Mouse (Mus musculus) CH12.LX (cell line): ENCODE measurements at regions not wholly inside any gene's neighbourhood (a gene's known extent, or its start where the extent isn't known, plus 50 kb on each side); places are given as distances from the start of the nearest gene placed in this dataset.

ENCODE experiments used
- DNase-seq: peaks from one replicate; pipeline ENCODE4 v3.0.0-alpha.2; 2013; ENCODE audit errors: extremely low read depth
- H3K27ac ChIP-seq: 2 replicates; pipeline ENCODE4 v1.5.1; 2012; ENCODE audit warnings: low read depth, mild to moderate bottlenecking, control low read depth, moderate library complexity; ENCODE audit not compliant: insufficient read depth
- H3K27me3 ChIP-seq: replicated peaks from 2 replicates; pipeline ENCODE3; 2012; ENCODE audit warnings: inconsistent platforms
- H3K36me3 ChIP-seq, 2 experiments: replicated peaks in 1 of 2; 2 replicates each; pipeline versions ENCODE3 to v1.6.1; 2012; ENCODE audit warnings: inconsistent platforms in 1 of 2, low read length in 1 of 2, mild to moderate bottlenecking in 1 of 2, mixed read lengths in 1 of 2, moderate library complexity in 1 of 2; ENCODE audit not compliant: control insufficient read depth in 1 of 2, insufficient read depth in 1 of 2
- H3K4me1 ChIP-seq, 2 experiments: 2 replicates each; pipeline ENCODE4 v1.6.1; 2012; ENCODE audit warnings: inconsistent platforms in 1 of 2, moderate library complexity in 1 of 2; ENCODE audit not compliant: insufficient read depth in 2 of 2, control insufficient read depth in 1 of 2
- H3K4me2 ChIP-seq: 2 replicates; pipeline ENCODE4 v1.6.1; 2012; ENCODE audit warnings: low read depth, mild to moderate bottlenecking, control low read depth; ENCODE audit not compliant: poor library complexity, insufficient read depth, severe bottlenecking
- H3K4me3 ChIP-seq, 3 experiments: fragments of 150-350 bp in 1 of 3; sonication (generic) in 1 of 3; replicated peaks in 1 of 3; 2 replicates each; pipeline versions ENCODE3 to v1.5.1; 2011 to 2012; ENCODE audit warnings: low read depth in 2 of 3, low read length in 2 of 3, mild to moderate bottlenecking in 2 of 3, moderate library complexity in 2 of 3, control low read depth in 1 of 3, improper control_type of control experiment in 1 of 3, inconsistent platforms in 1 of 3, mixed read lengths in 1 of 3; ENCODE audit not compliant: poor library complexity in 1 of 3
- H3K79me2 ChIP-seq: replicated peaks from 2 replicates; pipeline ENCODE4 v1.6.1; 2012; ENCODE audit warnings: mild to moderate bottlenecking, moderate library complexity; ENCODE audit not compliant: control insufficient read depth, poor library complexity, insufficient read depth, severe bottlenecking; ENCODE audit errors: extremely low read depth
- H3K9ac ChIP-seq: 2 replicates; pipeline ENCODE4 v1.6.1; 2012; ENCODE audit warnings: low read depth, mild to moderate bottlenecking, control low read depth, moderate library complexity; ENCODE audit not compliant: insufficient read depth
- H3K9me3 ChIP-seq: replicated peaks from 2 replicates; pipeline ENCODE3; 2012; ENCODE audit warnings: low read length, inconsistent platforms, mixed read lengths
- BHLHE40 ChIP-seq: IDR thresholded peaks from 2 replicates; pipeline ENCODE4 v1.6.1; 2011; ENCODE audit warnings: mild to moderate bottlenecking, low read depth, low read length, improper control_type of control experiment
- E2F4 ChIP-seq: IDR thresholded peaks from 2 replicates; pipeline ENCODE4 v1.6.1; 2011; ENCODE audit warnings: low read depth, low read length, improper control_type of control experiment; ENCODE audit not compliant: insufficient replicate concordance
- EP300 ChIP-seq: IDR thresholded peaks from 2 replicates; pipeline ENCODE4 v1.6.1; 2011; ENCODE audit warnings: low read length, improper control_type of control experiment
- ETS1 ChIP-seq: conservative IDR thresholded peaks from 2 replicates; pipeline ENCODE4 v1.6.1; 2012; ENCODE audit warnings: low read depth, mild to moderate bottlenecking, inconsistent platforms, low read length, improper control_type of control experiment, moderate library complexity
- GABPA ChIP-seq: IDR thresholded peaks from 2 replicates; pipeline ENCODE4 v1.6.1; 2012; ENCODE audit warnings: low read depth, low read length, improper control_type of control experiment, inconsistent platforms; ENCODE audit not compliant: insufficient replicate concordance
- IRF4 ChIP-seq: IDR thresholded peaks from 2 replicates; pipeline ENCODE4 v1.6.1; 2014; ENCODE audit warnings: low read depth, mild to moderate bottlenecking, inconsistent platforms, low read length, improper control_type of control experiment
- MAFK ChIP-seq: IDR thresholded peaks from 2 replicates; pipeline ENCODE4 v1.6.1; 2011; ENCODE audit warnings: low read length, improper control_type of control experiment; ENCODE audit not compliant: insufficient replicate concordance
- MAZ ChIP-seq: IDR thresholded peaks from 2 replicates; pipeline ENCODE4 v1.6.1; 2012; ENCODE audit warnings: low read depth, mild to moderate bottlenecking, inconsistent platforms, low read length, improper control_type of control experiment, moderate library complexity
- MXI1 ChIP-seq: IDR thresholded peaks from 2 replicates; pipeline ENCODE4 v1.6.1; 2011; ENCODE audit warnings: mild to moderate bottlenecking, low read depth, low read length, improper control_type of control experiment
- NELFE ChIP-seq: IDR thresholded peaks from 2 replicates; pipeline ENCODE4 v1.6.1; 2011; ENCODE audit warnings: low read depth, low read length, improper control_type of control experiment
- NRF1 ChIP-seq: IDR thresholded peaks from 2 replicates; pipeline ENCODE4 v1.6.1; 2014; ENCODE audit warnings: low read depth, mild to moderate bottlenecking, inconsistent platforms, low read length, improper control_type of control experiment, moderate library complexity
- PAX5 ChIP-seq: IDR thresholded peaks from 2 replicates; pipeline ENCODE4 v1.6.1; 2012; ENCODE audit warnings: low read length, inconsistent platforms, mixed read lengths
- POLR2A ChIP-seq: IDR thresholded peaks from 2 replicates; pipeline ENCODE4 v1.6.1; 2011; ENCODE audit warnings: low read depth, mild to moderate bottlenecking, improper control_type of control experiment, low read length
- RAD21 ChIP-seq: IDR thresholded peaks from 2 replicates; pipeline ENCODE4 v1.6.1; 2011; ENCODE audit warnings: low read depth, mild to moderate bottlenecking, low read length, improper control_type of control experiment, moderate library complexity
- SIN3A ChIP-seq: IDR thresholded peaks from 2 replicates; pipeline ENCODE4 v1.6.1; 2012; ENCODE audit warnings: low read length, improper control_type of control experiment, inconsistent platforms
- SMC3 ChIP-seq: IDR thresholded peaks from 2 replicates; pipeline ENCODE4 v1.6.1; 2011; ENCODE audit warnings: low read depth, low read length, improper control_type of control experiment
- TBP ChIP-seq: conservative IDR thresholded peaks from 2 replicates; pipeline ENCODE4 v1.6.1; 2011; ENCODE audit warnings: low read depth, low read length, improper control_type of control experiment
- TCF12 ChIP-seq: IDR thresholded peaks from 2 replicates; pipeline ENCODE4 v1.6.1; 2014; ENCODE audit warnings: low read depth, mild to moderate bottlenecking, inconsistent platforms, low read length, improper control_type of control experiment
- UBTF ChIP-seq: IDR thresholded peaks from 2 replicates; pipeline ENCODE4 v1.6.1; 2012; ENCODE audit warnings: low read depth, mild to moderate bottlenecking, inconsistent platforms, low read length, improper control_type of control experiment, moderate library complexity
- USF1 ChIP-seq: IDR thresholded peaks from 2 replicates; pipeline ENCODE4 v1.6.1; 2014; ENCODE audit warnings: low read depth, mild to moderate bottlenecking, inconsistent platforms, low read length, improper control_type of control experiment
- ZC3H11A ChIP-seq: IDR thresholded peaks from 2 replicates; pipeline ENCODE4 v1.6.1; 2012; ENCODE audit warnings: low read depth, mild to moderate bottlenecking, inconsistent platforms, low read length, improper control_type of control experiment
- ZKSCAN1 ChIP-seq: IDR thresholded peaks from 2 replicates; pipeline ENCODE4 v1.6.1; 2012; ENCODE audit warnings: low read depth, inconsistent platforms, low read length, improper control_type of control experiment, borderline replicate concordance
- dilution Hi-C: fragments of 300-500 bp; cut with MboI; formaldehyde crosslinking; loops from 2 replicates; pipeline ENCODE4 v1.14.3; 2020; ENCODE audit warnings: low sequenced_read_pairs; ENCODE audit not compliant: extremely low pct_unique_long_range_greater_than_20kb, extremely low pct_ligation_motif_present
- in situ Hi-C: fragments of 300-500 bp; cut with MboI; formaldehyde crosslinking; loops from 3 replicates; pipeline ENCODE4 v1.14.3; 2019; ENCODE audit warnings: low sequenced_read_pairs, low pct_ligation_motif_present, low pct_unique_long_range_greater_than_20kb, mixed read lengths

DNA sequence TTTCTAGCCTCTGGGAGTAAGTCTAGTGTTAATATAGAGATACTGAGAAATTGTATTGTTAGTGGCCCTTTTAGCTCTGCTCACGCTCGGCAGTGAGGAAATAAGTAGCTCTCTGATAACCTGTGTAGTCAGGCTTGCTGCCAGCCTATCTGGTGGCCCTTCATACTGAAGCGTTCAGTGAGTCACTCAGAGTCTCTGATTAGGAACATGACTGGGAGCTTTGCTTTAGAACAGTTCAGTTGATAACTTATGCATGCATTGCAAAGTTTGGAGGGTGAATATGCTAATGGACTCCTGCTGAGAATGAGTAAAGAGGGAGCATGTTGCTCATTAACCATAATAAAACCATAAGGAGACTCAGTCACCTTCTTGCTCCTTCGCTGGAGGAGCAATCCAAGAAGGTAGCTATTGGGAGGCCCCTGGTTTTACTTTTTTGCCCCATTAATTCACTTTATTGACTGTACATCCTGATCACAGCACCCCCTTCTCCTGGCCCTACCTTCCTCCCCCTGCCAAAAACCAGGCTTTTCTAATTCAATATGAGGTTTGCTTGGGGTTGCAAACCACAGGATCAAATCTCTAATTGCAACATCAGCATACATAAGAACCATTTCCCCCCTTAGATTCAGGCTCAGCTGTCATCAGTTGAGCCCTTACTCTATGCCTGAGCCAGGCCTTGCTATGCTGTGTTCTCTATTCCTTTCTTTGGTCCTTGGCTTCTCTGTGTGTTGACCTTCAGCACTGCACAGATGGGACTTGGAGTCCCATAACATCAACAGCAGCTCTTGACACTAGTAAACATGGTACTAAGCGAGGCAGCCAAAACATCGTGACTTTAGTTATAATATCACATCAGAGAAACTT lies 342.3 kb downstream of the Fam84a start:
- dilution Hi-C loops (no loop called here), in situ Hi-C loops (no loop called here)
- Histone ChIP-seq H3K9me3 (no peaks in the 10 kb centered on the region), H3K27ac (no peak overlapping the region), H3K79me2 (no peaks in the 10 kb centered on the region), H3K27me3 (no peaks in the 10 kb centered on the region), H3K9ac (no peak overlapping the region), H3K4me2 (no peak overlapping the region), H3K4me1 (no peaks in the 10 kb centered on the region), H3K4me3 (no peak overlapping the region), H3K36me3 (no peaks in the 10 kb centered on the region)
- TF ChIP-seq UBTF (no peak), MAZ (no peak), TBP (no peak), NRF1 (no peak), TCF12 (no peak), SMC3 (no peak), RAD21 (no peak), IRF4 (no peak), E2F4 (no peak), ZC3H11A (no peak), MAFK (no peak), GABPA (no peak), BHLHE40 (no peak), MXI1 (no peak), ZKSCAN1 (no peak), PAX5 (no peak), EP300 (no peak), POLR2A (no peak), USF1 (no peak)
- no peak for DNase-seq

DNA sequence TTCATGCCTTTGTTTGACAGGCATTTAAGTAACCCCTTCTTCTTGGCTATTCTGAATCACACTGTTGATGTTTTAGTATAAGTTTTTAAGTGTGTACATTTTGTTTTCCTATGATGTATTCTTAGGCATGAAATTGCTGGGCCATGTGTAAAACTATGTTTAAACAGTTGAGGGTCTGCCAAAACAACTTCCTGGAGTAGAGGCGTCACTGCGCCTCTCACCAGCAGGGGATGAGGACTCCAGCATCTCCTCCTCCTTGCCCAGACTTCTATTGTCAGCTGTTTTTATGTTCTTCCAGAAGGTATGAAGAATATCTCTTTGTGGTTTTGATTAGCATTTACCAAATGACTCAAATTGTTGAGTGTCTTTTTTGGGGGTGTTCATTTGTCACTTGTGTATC lies 372.1 kb downstream of the Fam84a start:
- no peaks in the 10 kb centered on the region for H3K36me3 ChIP-seq
- H3K79me2 ChIP-seq, result no peaks in the 10 kb centered on the region
- H3K9me3 ChIP-seq, result no peaks in the 10 kb centered on the region
- H3K4me3 ChIP-seq, result no peak overlapping the region
- no peak overlapping the region for H3K27ac ChIP-seq
- DNase-seq, result no peak
- no peaks in the 10 kb centered on the region for H3K4me1 ChIP-seq
- H3K27me3 ChIP-seq, result no peaks in the 10 kb centered on the region
- H3K9ac ChIP-seq, result no peak overlapping the region
- dilution Hi-C loops (no loop called here), in situ Hi-C loops (no loop called here)
- TF ChIP-seq ZKSCAN1 (no peak), UBTF (no peak), SIN3A (no peak), NELFE (no peak), ETS1 (no peak), MAZ (no peak)
- H3K4me2 ChIP-seq, result no peak overlapping the region
